In the genomic region with DNA sequence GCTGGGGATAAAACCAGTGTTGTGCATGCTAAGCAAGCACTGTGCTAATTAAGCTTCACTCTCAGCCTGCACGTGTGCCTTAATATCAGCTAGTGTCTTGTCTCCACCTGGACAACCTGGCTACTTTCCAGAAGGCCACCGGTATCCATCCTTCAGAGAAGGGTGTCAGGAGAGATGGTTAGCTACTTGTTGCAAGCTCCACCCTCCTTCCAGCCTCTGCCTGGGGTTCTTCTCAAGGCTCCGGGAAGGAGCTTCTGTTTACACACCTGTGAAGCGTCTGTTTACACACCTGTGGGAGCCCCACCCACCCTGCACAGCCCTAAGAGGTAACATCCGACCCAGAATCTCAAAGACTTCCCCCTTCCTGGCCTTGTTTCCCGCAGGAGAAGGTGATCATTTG, we compare ENCODE assay signal across 17 mouse cellular contexts. TPM values are rescaled to one million over a fixed set of nuclear protein-coding genes. Genes with fewer than 3 reads are reported as not detected.
DNase-seq lines count a peak whose midpoint lies in the region; ATAC-seq and TF ChIP-seq lines count a peak whose summit lies in the region.
"Had no signal": no experiment of that assay in that cellular context is flagged by ENCODE, and none has a peak within 500 bp of the region (broad histone marks: within the 10 kb centered on the region; RNA-seq: fewer than 3 reads in every experiment).

No protein-coding gene starts in this region.

- H3K9ac ChIP-seq in forebrain, embryonic 11.5 days (ENCODE audit: low read length): no peak overlapping the region
- H3K9ac ChIP-seq in forebrain, embryonic 16.5 days (replicated peaks; ENCODE audit: low read depth, low read length): no peak overlapping the region
- H3K9ac ChIP-seq in intestine, embryonic 15.5 days: no peak overlapping the region
- H3K9ac ChIP-seq in intestine, postnatal 0 days (ENCODE audit: low read depth, low read length): no peak overlapping the region
- H3K9ac ChIP-seq in stomach, embryonic 16.5 days (ENCODE audit: low read length): no peak overlapping the region
- H3K9ac ChIP-seq: forebrain, embryonic 12.5 days; forebrain, postnatal 0 days; heart, embryonic 12.5 days; hindbrain, embryonic 14.5 days had no signal

- ATAC-seq in forebrain, embryonic 11.5 days (replicated peaks; ENCODE audit: low FRiP score): no peak
- no peak for ATAC-seq in forebrain, embryonic 16.5 days
- 0 out of 2 replicates have a peak, but pooled peaks have one; percentile 35 for ATAC-seq in intestine, embryonic 15.5 days
- peak; percentile 31 for ATAC-seq in intestine, postnatal 0 days
- ATAC-seq in stomach, embryonic 16.5 days (ENCODE audit: insufficient read depth, low FRiP score): 0 out of 2 replicates have a peak, but pooled peaks have one; percentile 18
- ATAC-seq: forebrain, postnatal 0 days had no signal

- no peaks in the 10 kb centered on the region for H3K27me3 ChIP-seq in forebrain, embryonic 11.5 days (ENCODE audit: control insufficient read depth, insufficient read depth, low read length)
- H3K27me3 ChIP-seq in forebrain, embryonic 16.5 days (replicated peaks; ENCODE audit: control insufficient read depth, insufficient read depth, low read length): no peaks in the 10 kb centered on the region
- no peaks in the 10 kb centered on the region for H3K27me3 ChIP-seq in intestine, embryonic 15.5 days (replicated peaks)
- no peaks in the 10 kb centered on the region for H3K27me3 ChIP-seq in intestine, postnatal 0 days (replicated peaks; ENCODE audit: control insufficient read depth, insufficient read depth, low read length)
- H3K27me3 ChIP-seq in stomach, embryonic 16.5 days (ENCODE audit: control insufficient read depth, insufficient read depth, low read length): no peaks in the 10 kb centered on the region

- 71% methylated on average over 6 of the region's 6 CpGs for WGBS in forebrain, embryonic 11.5 days
- 71% methylated on average over 6 of the region's 6 CpGs for WGBS in forebrain, embryonic 16.5 days
- 36% methylated on average over 6 of the region's 6 CpGs for WGBS in intestine, embryonic 15.5 days
- 23% methylated on average over 6 of the region's 6 CpGs for WGBS in intestine, postnatal 0 days
- 32% methylated on average over 6 of the region's 6 CpGs for WGBS in stomach, embryonic 16.5 days

- H3K9me3 ChIP-seq in forebrain, embryonic 11.5 days (ENCODE audit: control insufficient read depth, low read length): no peaks in the 10 kb centered on the region
- H3K9me3 ChIP-seq in forebrain, embryonic 16.5 days (ENCODE audit: control insufficient read depth, low read length): no peaks in the 10 kb centered on the region
- no peaks in the 10 kb centered on the region for H3K9me3 ChIP-seq in intestine, embryonic 15.5 days
- no peaks in the 10 kb centered on the region for H3K9me3 ChIP-seq in intestine, postnatal 0 days (ENCODE audit: control insufficient read depth)
- H3K9me3 ChIP-seq in stomach, embryonic 16.5 days (replicated peaks; ENCODE audit: control insufficient read depth, low read length): no peaks in the 10 kb centered on the region
- H3K9me3 ChIP-seq: forebrain, embryonic 12.5 days; heart, embryonic 12.5 days; hindbrain, embryonic 10.5 days had no signal

- no peak for TF ChIP-seq CTCF in intestine, postnatal 0 days (IDR thresholded peaks at IDR 0.05; ENCODE audit: low read depth)

- no peak overlapping the region for H3K4me3 ChIP-seq in forebrain, embryonic 11.5 days (ENCODE audit: low read depth, low read length)
- H3K4me3 ChIP-seq in forebrain, embryonic 16.5 days (replicated peaks; ENCODE audit: low read length): no peak overlapping the region
- no peak overlapping the region for H3K4me3 ChIP-seq in intestine, embryonic 15.5 days (replicated peaks)
- H3K4me3 ChIP-seq in intestine, postnatal 0 days (ENCODE audit: low read depth, low read length): no peak overlapping the region
- H3K4me3 ChIP-seq in stomach, embryonic 16.5 days (replicated peaks; ENCODE audit: low read length): no peak overlapping the region
- H3K4me3 ChIP-seq: forebrain, embryonic 12.5 days; heart, embryonic 12.5 days; hindbrain, embryonic 10.5 days had no signal

- intact Hi-C loops in left cerebral cortex, postnatal 10 days (cut with DNase I): no loop called here

- H3K4me2 ChIP-seq in forebrain, embryonic 11.5 days (ENCODE audit: low read depth, low read length, severe bottlenecking): no peak overlapping the region
- no peak overlapping the region for H3K4me2 ChIP-seq in forebrain, embryonic 16.5 days (ENCODE audit: low read length)
- no peak overlapping the region for H3K4me2 ChIP-seq in intestine, embryonic 15.5 days (replicated peaks)
- H3K4me2 ChIP-seq in intestine, postnatal 0 days (replicated peaks; ENCODE audit: low read depth): no peak overlapping the region
- no peak overlapping the region for H3K4me2 ChIP-seq in stomach, embryonic 16.5 days (ENCODE audit: low read depth, low read length)
- H3K4me2 ChIP-seq: forebrain, embryonic 12.5 days; heart, embryonic 12.5 days; hindbrain, embryonic 14.5 days had no signal

- H3K36me3 ChIP-seq in forebrain, embryonic 11.5 days (ENCODE audit: control insufficient read depth, insufficient read depth, low read length): no peaks in the 10 kb centered on the region
- H3K36me3 ChIP-seq in forebrain, embryonic 16.5 days (ENCODE audit: control insufficient read depth, insufficient read depth): no peaks in the 10 kb centered on the region
- H3K36me3 ChIP-seq in intestine, embryonic 15.5 days: 0 out of 2 replicates have a peak, but pooled peaks cover 4% of the 10 kb centered on the region
- H3K36me3 ChIP-seq in intestine, postnatal 0 days (ENCODE audit: control insufficient read depth, insufficient read depth): no peaks in the 10 kb centered on the region; the same call in 1 of the 2 replicates
- H3K36me3 ChIP-seq in stomach, embryonic 16.5 days (ENCODE audit: control insufficient read depth, insufficient read depth, low read length): no peaks in the 10 kb centered on the region
- H3K36me3 ChIP-seq: forebrain, embryonic 12.5 days had no signal

- peaks cover 10% of the 10 kb centered on the region; the same call in 1 of the 2 replicates for H3K4me1 ChIP-seq in forebrain, embryonic 11.5 days (replicated peaks; ENCODE audit: control insufficient read depth, insufficient read depth, low read length)
- H3K4me1 ChIP-seq in forebrain, embryonic 16.5 days (replicated peaks; ENCODE audit: control insufficient read depth, insufficient read depth, low read length): peaks cover 17% of the 10 kb centered on the region
- peaks cover 60% of the 10 kb centered on the region for H3K4me1 ChIP-seq in intestine, embryonic 15.5 days (replicated peaks)
- peaks cover 23% of the 10 kb centered on the region for H3K4me1 ChIP-seq in intestine, postnatal 0 days (replicated peaks; ENCODE audit: control insufficient read depth, insufficient read depth, low read length)
- peaks cover 51% of the 10 kb centered on the region for H3K4me1 ChIP-seq in stomach, embryonic 16.5 days (ENCODE audit: control insufficient read depth, insufficient read depth, low read length)

- DNase-seq in forebrain, embryonic 11.5 days (ENCODE audit: low spot score): peak; percentile 42
- no peak for DNase-seq in left cerebral cortex, postnatal 10 days (ENCODE audit: extremely low spot score in 1 of 2, low spot score in 2 of 2)
- DNase-seq in spleen, postnatal 10 days (ENCODE audit: low spot score in 2 of 2): no peak
- DNase-seq: adrenal gland, adult 2 months; adrenal gland, postnatal 25 days; cerebellum, adult 2 months; cerebellum, postnatal 36 days; forebrain, postnatal 0 days; gastrocnemius, postnatal 14 days had no signal

- no peak overlapping the region for H3K27ac ChIP-seq in forebrain, embryonic 11.5 days (ENCODE audit: low read depth, low read length)
- no peak overlapping the region for H3K27ac ChIP-seq in forebrain, embryonic 16.5 days (ENCODE audit: low read length)
- peak overlapping the region; percentile 83; the same call in 1 of the 2 replicates for H3K27ac ChIP-seq in intestine, embryonic 15.5 days
- 0 out of 2 replicates have a peak overlapping the region, but pooled peaks have one; percentile 82 for H3K27ac ChIP-seq in intestine, postnatal 0 days (ENCODE audit: low read depth, low read length)
- peak overlapping the region; percentile 83; the same call in 1 of the 2 replicates for H3K27ac ChIP-seq in stomach, embryonic 16.5 days (ENCODE audit: low read length)

RNA-seq across cellular contexts. Expression of a gene that starts 17.6 kb away (rescaled TPM):
- 48.1 and 48.4 TPM in 2 replicates for polyA plus RNA-seq in forebrain, embryonic 11.5 days (2014; fragmentation: Nextera tagmentation; extraction: Ambion mirVana)
- 65.3 and 81.8 TPM in 2 replicates for polyA plus RNA-seq in forebrain, embryonic 16.5 days (2015; fragmentation: Nextera tagmentation; extraction: Ambion mirVana)
- 40.9 and 42.4 TPM in 2 replicates for polyA plus RNA-seq in intestine, embryonic 15.5 days (2015; fragmentation: Nextera tagmentation; extraction: Ambion mirVana)
- polyA plus RNA-seq in intestine, postnatal 0 days (2015; fragmentation: Nextera tagmentation; extraction: Ambion mirVana): 34.3 and 34.7 TPM in 2 replicates
- 14.7 and 14.9 TPM in 2 replicates for polyA plus RNA-seq in stomach, embryonic 16.5 days (2015; fragmentation: Nextera tagmentation; extraction: Ambion mirVana)
- total RNA-seq in left cerebral cortex, postnatal 10 days (2021): 100 to 1,000 TPM; 909 to 940 TPM

RNA-seq across cellular contexts. Expression of a gene that starts 50.6 kb away (rescaled TPM):
- polyA plus RNA-seq in forebrain, embryonic 11.5 days (2014; fragmentation: Nextera tagmentation; extraction: Ambion mirVana): 71.7 and 72.1 TPM in 2 replicates
- polyA plus RNA-seq in forebrain, embryonic 16.5 days (2015; fragmentation: Nextera tagmentation; extraction: Ambion mirVana): 94.1 and 105 TPM in 2 replicates
- 41.7 and 43.8 TPM in 2 replicates for polyA plus RNA-seq in intestine, embryonic 15.5 days (2015; fragmentation: Nextera tagmentation; extraction: Ambion mirVana)
- polyA plus RNA-seq in intestine, postnatal 0 days (2015; fragmentation: Nextera tagmentation; extraction: Ambion mirVana): 52.8 and 53.5 TPM in 2 replicates
- polyA plus RNA-seq in stomach, embryonic 16.5 days (2015; fragmentation: Nextera tagmentation; extraction: Ambion mirVana): 56.2 and 57.3 TPM in 2 replicates
- total RNA-seq in left cerebral cortex, postnatal 10 days (2021): 10 to 100 TPM; 65.3 to 73.2 TPM

Comparison
In these comparisons a context has a peak if more than half of its experiments do, and no peak if none do; other contexts are left out.
1. ATAC-seq: peak in intestine, embryonic 15.5 days (single experiment), intestine, postnatal 0 days (single experiment) and stomach, embryonic 16.5 days (single experiment); none in forebrain, embryonic 11.5 days (single experiment) and forebrain, embryonic 16.5 days (single experiment).
2. H3K27ac ChIP-seq: peak in intestine, embryonic 15.5 days (single experiment), intestine, postnatal 0 days (single experiment) and stomach, embryonic 16.5 days (single experiment); none in forebrain, embryonic 11.5 days (single experiment) and forebrain, embryonic 16.5 days (single experiment).